Mouse (Mus musculus) gonadal fat pad, adult 2 months (tissue): ENCODE data around the gene Uap1l1. TPM values are rescaled to one million over a fixed set of nuclear protein-coding genes. Genes with fewer than 3 reads are reported as not detected.
"Not testable (repeated sequence)": the region's sequence is repeated elsewhere in the genome, so short reads cannot be mapped to it uniquely, and the experiment has no call there.

Experiments
- DNase-seq: peaks from one replicate; pipeline ENCODE4 v3.0.0-alpha.2; 2012; ENCODE audit warnings: low read depth
- polyA plus RNA-seq: library from polyadenylated mRNA; depleted of rRNA; stranded (reverse); fragments of >200 nt; gene quantifications from 2 replicates; pipeline ENCODE4 v1.2.3, GENCODE M21; 2012; rRNA removed

Gene Uap1l1
- polyA plus RNA-seq, result 38.0 and 38.6 TPM in 2 replicates

GRCm38 (mm10) chr2:25365091-25365761 is at the start of gene Uap1l1:
Gene Uap1l1, minus strand, starts transcription at chr2:25365682.
- no peak for DNase-seq

- DNase-seq, result not testable (repeated sequence)
Observed at GRCm38 (mm10) chr2:25413436-25413835, 48.0 kb upstream of the Uap1l1 start.

DNA sequence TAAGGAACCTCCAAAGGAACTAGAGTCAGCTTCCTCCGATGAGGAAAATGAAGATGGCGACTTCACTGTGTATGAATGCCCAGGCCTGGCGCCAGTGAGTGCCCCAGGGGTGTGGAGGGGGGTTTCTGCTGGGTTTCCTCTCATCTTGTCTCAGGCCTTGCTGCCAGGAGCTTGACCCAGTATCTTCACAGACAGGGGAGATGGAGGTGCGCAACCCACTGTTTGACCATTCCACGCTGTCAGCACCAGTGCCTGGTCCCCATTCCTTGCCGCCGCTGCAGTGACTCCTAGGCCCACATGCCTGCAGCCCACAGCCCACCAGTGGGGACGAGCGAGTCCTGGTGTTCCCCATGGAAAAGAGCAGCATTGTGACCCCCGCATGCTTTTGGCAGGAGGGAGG is 43.4 kb upstream of the Uap1l1 start:
- DNase-seq, result no peak

DNA sequence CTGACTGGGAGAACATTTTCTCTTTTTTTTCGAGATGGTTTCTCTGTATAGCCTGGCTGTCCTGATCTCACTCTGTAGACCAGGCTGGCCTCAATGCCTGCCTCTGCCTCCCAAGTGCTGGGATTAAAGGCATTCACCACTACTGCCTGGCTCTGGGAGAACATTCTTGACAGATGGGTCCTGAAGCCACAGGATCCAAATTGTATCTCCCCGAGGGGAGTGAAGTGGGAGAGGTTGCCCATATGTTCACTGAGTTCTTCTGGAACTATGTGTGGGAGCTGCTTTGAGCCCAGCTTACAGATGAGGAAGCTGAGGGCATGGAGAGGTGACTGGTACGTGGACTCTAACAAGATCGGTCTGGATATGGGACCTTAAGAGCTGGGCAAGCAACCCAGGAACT is 38.5 kb upstream of the Uap1l1 start:
- DNase-seq, result no peak

- DNase-seq, result no peak
Observed at GRCm38 (mm10) chr2:25402972-25403601, 37.6 kb upstream of the Uap1l1 start.

GRCm38 (mm10) chr2:25402377-25402971 is 37.0 kb upstream of the Uap1l1 start:
- DNase-seq, result no peak

DNA sequence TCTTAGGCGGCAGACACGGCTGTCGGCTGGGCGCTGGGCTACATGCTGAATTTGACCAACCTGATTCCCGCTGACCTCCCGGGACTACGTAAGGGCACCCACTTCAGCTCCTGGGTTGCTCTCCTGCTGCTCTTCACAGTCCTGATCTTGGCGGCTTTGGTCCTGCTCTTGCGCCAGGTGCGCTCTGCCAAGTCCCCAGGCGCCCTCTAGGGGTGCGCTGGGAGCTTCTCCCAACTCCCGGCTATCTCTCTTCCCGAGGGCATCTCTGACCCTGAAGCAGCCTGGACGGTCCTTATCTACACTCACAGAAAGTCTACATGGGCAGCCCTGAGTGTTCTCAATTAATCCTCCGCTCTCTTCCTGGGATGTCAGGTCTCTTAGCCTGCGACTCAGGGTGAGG is 35.3 kb upstream of the Uap1l1 start:
- no peak for DNase-seq

DNA sequence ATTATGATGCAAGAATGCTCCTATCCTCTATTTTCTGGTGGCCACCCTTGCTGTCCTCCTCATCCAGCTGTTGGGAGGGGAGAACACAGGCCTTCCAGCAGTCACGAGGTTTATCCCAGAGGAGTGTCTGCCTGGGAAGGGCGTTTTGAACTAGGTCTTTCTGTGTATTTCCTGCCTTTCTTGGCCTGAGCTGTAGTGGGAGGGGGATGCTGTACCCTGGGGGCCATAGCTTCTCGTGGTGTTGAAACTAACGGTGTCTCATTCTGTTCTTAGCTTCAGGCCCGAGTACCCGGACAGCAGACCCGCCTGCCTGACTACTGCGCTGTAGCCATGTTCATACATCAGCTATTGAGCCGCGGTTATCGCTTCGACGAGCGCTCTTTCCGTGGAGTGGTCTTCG is 34.8 kb upstream of the Uap1l1 start:
- no peak for DNase-seq

GRCm38 (mm10) chr2:25399051-25399450 is 33.6 kb upstream of the Uap1l1 start, which contains the start of gene Npdc1:
Gene Npdc1, plus strand, starts transcription at chr2:25399351.
- no peak for DNase-seq

- no peak for DNase-seq
Observed at GRCm38 (mm10) chr2:25398065-25398464, 32.6 kb upstream of the Uap1l1 start.

DNA sequence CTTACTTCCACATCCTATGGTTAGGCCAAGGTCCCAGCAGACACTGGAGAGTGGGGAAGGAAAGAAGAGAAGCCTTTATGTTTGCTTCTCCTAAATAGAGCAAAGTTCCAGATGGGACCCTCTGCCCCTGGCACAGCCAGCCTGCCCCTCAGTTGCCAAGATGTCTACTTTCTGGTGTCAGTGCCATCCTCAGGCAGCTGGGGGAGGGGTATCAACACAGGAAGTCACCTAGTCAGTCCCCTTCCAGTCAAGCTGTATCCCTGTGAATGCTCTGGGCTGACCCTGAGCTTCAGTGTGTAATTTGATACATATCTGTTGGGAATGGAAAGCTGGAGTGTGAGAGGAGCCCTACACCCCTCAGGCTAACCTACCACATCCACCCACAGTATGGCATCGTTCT is 31.5 kb upstream of the Uap1l1 start:
- no peak for DNase-seq

DNA sequence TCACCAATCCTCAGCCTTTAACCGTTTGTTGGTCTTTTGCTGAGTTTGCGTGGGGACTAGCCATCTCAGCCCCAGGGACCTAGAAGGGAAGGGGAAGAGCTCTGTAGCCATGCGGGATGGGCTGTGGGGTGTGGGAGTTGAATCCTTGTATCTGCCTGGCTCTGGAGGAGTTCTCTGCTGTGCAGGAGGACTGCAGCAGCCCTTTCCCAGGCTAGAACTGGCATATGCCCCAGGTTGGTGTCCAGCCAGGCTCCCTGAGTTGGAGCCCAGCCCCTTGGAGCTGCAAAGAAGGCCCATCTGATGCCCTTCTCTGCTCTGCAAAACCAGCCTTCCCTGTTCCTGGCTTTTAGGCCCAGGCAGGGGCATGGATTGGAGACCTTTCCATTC is 31.1 kb upstream of the Uap1l1 start:
- no peak for DNase-seq

DNA sequence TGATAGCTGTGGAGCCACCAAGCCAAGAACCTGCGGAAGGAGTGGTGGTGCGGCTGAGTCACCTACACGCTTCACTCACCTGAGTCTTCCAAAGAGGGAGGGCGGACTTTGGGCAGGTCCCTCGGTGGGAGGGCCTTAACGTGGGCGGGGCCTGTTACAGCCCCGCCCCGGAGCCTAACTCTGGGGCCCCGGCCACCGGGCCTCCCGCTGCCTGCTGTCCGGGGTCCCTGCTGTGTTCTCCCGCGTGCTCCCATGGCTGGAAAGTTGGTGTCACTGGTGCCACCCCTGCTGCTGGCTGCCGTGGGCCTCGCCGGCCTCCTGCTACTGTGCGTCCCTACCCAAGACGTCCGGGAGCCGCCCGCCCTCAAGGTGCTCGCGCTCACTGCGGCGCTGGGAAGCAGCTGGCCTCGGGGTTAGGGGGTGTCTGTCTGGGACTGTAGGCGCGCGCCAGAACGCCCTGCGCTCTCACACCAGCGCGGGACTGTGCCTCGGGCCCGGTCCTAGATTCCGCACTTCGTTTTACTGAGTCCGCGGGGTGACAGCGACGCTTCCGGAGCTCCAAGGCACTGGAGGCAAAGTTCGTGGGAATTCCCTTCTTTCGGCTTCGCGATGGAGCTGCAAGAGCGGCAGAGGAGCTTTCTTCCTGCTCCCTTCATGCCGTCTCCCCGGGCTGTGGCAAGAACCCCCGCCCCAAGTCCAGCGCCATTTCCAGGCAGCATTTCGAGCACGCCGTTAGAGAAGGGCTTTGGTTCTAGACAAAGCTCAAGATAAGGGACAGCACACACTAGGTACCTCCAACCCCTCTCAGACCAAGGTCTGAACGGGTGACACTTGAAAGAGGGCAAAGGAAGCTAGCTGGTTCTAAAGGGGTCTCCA is 30.5 kb upstream of the Uap1l1 start, which contains the start of gene Entpd2:
TSS of gene Entpd2 (plus strand) at position 154 of the 876 bp plus-strand sequence.
- no peak for DNase-seq

- DNase-seq, result no peak
Observed at GRCm38 (mm10) chr2:25394281-25395221, 29.1 kb upstream of the Uap1l1 start.

DNA sequence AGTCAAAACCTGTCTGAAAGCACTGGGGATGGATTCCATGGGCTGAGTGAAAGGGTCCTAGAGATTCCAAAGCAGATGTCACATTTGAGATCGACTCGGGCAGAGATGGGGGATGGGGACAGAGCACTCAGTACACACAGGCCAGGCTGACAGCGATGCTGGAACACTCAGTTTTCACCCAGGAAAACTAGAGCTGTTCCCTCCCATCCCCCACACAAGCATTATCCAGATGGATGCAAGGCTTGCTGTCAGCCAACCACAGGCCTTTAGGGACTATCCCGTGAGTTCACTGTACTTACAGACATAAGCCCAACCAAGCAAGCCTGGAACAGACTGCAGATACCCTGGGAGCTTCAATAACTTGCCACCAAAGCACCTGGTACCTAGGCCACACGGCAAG is 25.8 kb upstream of the Uap1l1 start:
- no peak for DNase-seq

- no peak for DNase-seq
Observed at GRCm38 (mm10) chr2:25384492-25384891, 19.0 kb upstream of the Uap1l1 start.

GRCm38 (mm10) chr2:25376589-25376988 is 11.1 kb upstream of the Uap1l1 start:
- no peak for DNase-seq

GRCm38 (mm10) chr2:25373431-25373830 is 7.9 kb upstream of the Uap1l1 start:
- no peak for DNase-seq

DNA sequence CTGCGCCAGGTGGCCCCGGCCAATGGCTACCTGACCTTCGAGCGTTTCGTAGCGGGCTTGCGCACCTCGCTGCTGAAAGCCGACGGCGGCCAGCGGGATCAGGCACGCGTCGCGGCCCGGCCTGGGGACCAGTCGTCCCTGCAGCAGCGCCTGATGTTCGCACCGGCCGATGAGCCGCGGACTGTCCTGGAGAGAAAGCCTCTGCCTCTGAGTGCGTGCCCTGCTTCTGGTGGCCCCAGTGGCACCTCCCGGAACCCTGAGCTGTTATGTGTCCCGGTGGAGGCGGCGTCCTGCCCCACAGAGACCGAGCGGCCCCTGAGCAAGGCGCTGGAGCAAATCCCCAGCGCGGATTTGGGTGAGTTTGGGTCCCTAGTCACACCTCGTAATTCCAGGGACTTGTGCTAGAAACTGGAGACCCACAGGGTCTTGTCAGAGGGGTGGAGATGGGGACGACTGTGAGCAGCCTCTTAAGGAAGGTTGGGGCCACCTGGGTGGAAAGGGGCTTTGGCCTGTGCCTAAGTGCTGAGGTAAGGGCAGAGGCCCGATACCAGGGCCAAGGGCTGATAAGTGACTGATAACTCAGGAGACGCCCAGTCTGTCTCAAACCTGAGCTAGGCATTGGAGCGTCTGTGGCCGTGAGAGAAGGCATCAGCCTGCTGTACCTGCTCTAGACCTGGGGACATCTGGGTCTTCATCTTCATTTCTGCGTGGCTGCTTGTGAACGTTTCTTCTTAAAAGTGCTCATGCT is 7.3 kb upstream of the Uap1l1 start:
- DNase-seq, result no peak
